9 mouse cellular contexts compared by ENCODE assay signal in the genomic region with DNA sequence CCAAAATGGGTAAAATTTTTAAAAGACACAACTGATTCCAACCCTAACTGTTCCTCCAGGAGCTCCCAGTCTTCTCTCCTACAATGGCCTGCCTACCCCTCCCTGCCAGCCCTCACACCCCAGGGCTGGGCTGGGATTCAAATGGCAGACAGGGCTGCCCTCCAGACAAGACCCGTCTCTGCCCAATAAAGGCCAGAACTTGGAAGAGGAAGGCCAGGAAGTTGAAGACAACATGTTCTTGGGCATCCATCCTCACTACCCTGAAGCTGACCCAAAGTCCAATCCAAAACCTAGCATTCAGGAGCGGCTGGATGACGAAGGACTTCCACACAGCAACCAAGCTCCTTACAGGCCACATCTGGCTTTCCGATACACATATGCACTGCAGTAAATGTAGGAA.
DNase-seq lines count a peak whose midpoint lies in the region; ATAC-seq and TF ChIP-seq lines count a peak whose summit lies in the region.
"Had no signal": no experiment of that assay in that cellular context is flagged by ENCODE, and none has a peak within 500 bp of the region (broad histone marks: within the 10 kb centered on the region; RNA-seq: fewer than 3 reads in every experiment).

No protein-coding gene starts in this region.

- H3K9ac ChIP-seq in forebrain, postnatal 0 days = no peak overlapping the region
- no peak overlapping the region for H3K9ac ChIP-seq in forebrain, embryonic 16.5 days (replicated peaks; ENCODE audit: low read depth, low read length)
- no peak overlapping the region for H3K9ac ChIP-seq in midbrain, postnatal 0 days (replicated peaks; ENCODE audit: low read length, poor library complexity, severe bottlenecking)
- H3K9ac ChIP-seq: limb, embryonic 12.5 days had no signal

- TF ChIP-seq CTCF in forebrain, postnatal 0 days (IDR thresholded peaks at IDR 0.05; ENCODE audit: low read depth) = no peak
- TF ChIP-seq CTCF in midbrain, postnatal 0 days (IDR thresholded peaks at IDR 0.05) = no peak

- 0 out of 2 replicates have a peak, but pooled peaks have one; percentile 15 for ATAC-seq in forebrain, postnatal 0 days
- ATAC-seq in forebrain, embryonic 16.5 days = no peak
- ATAC-seq in midbrain, postnatal 0 days (ENCODE audit: low FRiP score) = no peak

- H3K4me3 ChIP-seq in forebrain, postnatal 0 days (ENCODE audit: low read depth, low read length) = no peak overlapping the region
- H3K4me3 ChIP-seq in forebrain, embryonic 16.5 days (replicated peaks; ENCODE audit: low read length) = no peak overlapping the region
- H3K4me3 ChIP-seq in midbrain, postnatal 0 days (ENCODE audit: low read depth, low read length) = no peak overlapping the region
- H3K4me3 ChIP-seq: limb, embryonic 12.5 days had no signal

- H3K4me1 ChIP-seq in forebrain, postnatal 0 days (ENCODE audit: insufficient read depth) = 0 out of 2 replicates have a peak, but pooled peaks cover 4% of the 10 kb centered on the region
- peaks cover 6% of the 10 kb centered on the region for H3K4me1 ChIP-seq in forebrain, embryonic 16.5 days (replicated peaks; ENCODE audit: control insufficient read depth, insufficient read depth, low read length)
- H3K4me1 ChIP-seq in midbrain, postnatal 0 days (ENCODE audit: insufficient read depth, low read length) = peaks cover 11% of the 10 kb centered on the region; the same call in 1 of the 2 replicates

- H3K4me2 ChIP-seq in forebrain, postnatal 0 days (ENCODE audit: low read depth) = no peak overlapping the region
- no peak overlapping the region for H3K4me2 ChIP-seq in forebrain, embryonic 16.5 days (ENCODE audit: low read length)
- no peak overlapping the region for H3K4me2 ChIP-seq in midbrain, postnatal 0 days (ENCODE audit: low read depth, low read length, poor library complexity, severe bottlenecking)
- H3K4me2 ChIP-seq: limb, embryonic 12.5 days had no signal

- H3K9me3 ChIP-seq in forebrain, postnatal 0 days (ENCODE audit: low read length) = no peaks in the 10 kb centered on the region
- no peaks in the 10 kb centered on the region for H3K9me3 ChIP-seq in forebrain, embryonic 16.5 days (ENCODE audit: control insufficient read depth, low read length)
- H3K9me3 ChIP-seq in midbrain, postnatal 0 days (ENCODE audit: low read length) = no peaks in the 10 kb centered on the region
- H3K9me3 ChIP-seq: limb, embryonic 12.5 days had no signal

- no peak overlapping the region for H3K27ac ChIP-seq in forebrain, postnatal 0 days (ENCODE audit: low read depth, low read length)
- no peak overlapping the region for H3K27ac ChIP-seq in forebrain, embryonic 16.5 days (ENCODE audit: low read length)
- no peak overlapping the region for H3K27ac ChIP-seq in midbrain, postnatal 0 days (ENCODE audit: low read depth, low read length)
- H3K27ac ChIP-seq: limb, embryonic 12.5 days had no signal

- H3K36me3 ChIP-seq in forebrain, postnatal 0 days (ENCODE audit: insufficient read depth) = no peaks in the 10 kb centered on the region
- no peaks in the 10 kb centered on the region for H3K36me3 ChIP-seq in forebrain, embryonic 16.5 days (ENCODE audit: control insufficient read depth, insufficient read depth)
- H3K36me3 ChIP-seq in midbrain, postnatal 0 days (ENCODE audit: insufficient read depth, low read length) = no peaks in the 10 kb centered on the region
- H3K36me3 ChIP-seq: limb, embryonic 12.5 days had no signal

- DNase-seq in forebrain, postnatal 0 days = no peak
- DNase-seq in layer of hippocampus, postnatal 36 days = peak; percentile 53 to 60
- DNase-seq in layer of hippocampus, adult 9-10 months (ENCODE audit: low spot score) = no peak
- DNase-seq in cerebellum, adult 18-20 months = peak; percentile 72 to 76
- peak; percentile 42 for DNase-seq in midbrain, postnatal 0 days (ENCODE audit: low spot score)
- no peak for DNase-seq in testis, postnatal 14 days (ENCODE audit: low spot score)
- DNase-seq in ovary, postnatal 10 days (ENCODE audit: low spot score) = no peak

- 59% methylated on average over 4 of the region's 4 CpGs for WGBS in forebrain, postnatal 0 days
- 66% methylated on average over 4 of the region's 4 CpGs for WGBS in forebrain, embryonic 16.5 days
- WGBS in midbrain, postnatal 0 days = 44% methylated on average over 4 of the region's 4 CpGs

- H3K27me3 ChIP-seq in forebrain, postnatal 0 days (ENCODE audit: insufficient read depth, low read length) = no peaks in the 10 kb centered on the region
- no peaks in the 10 kb centered on the region for H3K27me3 ChIP-seq in forebrain, embryonic 16.5 days (replicated peaks; ENCODE audit: control insufficient read depth, insufficient read depth, low read length)
- H3K27me3 ChIP-seq in midbrain, postnatal 0 days (ENCODE audit: insufficient read depth, low read length) = no peaks in the 10 kb centered on the region

Comparison
In these comparisons a context has a peak if more than half of its experiments do, and no peak if none do; other contexts are left out.
1. DNase-seq: peak in layer of hippocampus, postnatal 36 days (2 of 2), cerebellum, adult 18-20 months (2 of 2) and midbrain, postnatal 0 days (single experiment); none in forebrain, postnatal 0 days (single experiment), layer of hippocampus, adult 9-10 months (single experiment), testis, postnatal 14 days (single experiment) and ovary, postnatal 10 days (single experiment).